ENCODE assay signal across 8 mouse cellular contexts in the genomic region with DNA sequence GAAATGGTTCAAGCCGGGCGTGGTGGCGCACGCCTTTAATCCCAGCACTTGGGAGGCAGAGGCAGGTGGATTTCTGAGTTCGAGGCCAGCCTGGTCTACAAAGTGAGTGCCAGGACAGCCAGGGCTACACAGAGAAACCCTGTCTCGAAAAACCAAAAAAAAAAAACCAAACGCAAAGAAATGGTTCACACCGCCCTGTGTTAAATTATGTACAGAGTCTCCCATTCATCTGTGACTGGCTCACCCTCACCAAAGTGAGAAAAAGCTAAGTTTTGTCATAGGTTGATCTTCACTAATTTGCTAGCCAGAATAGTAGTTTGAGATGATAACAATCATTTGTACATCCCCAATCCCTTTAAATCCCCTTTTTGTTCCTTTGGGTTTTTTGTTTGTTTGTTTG. TPM values are rescaled to one million over a fixed set of nuclear protein-coding genes. Genes with fewer than 3 reads are reported as not detected.
DNase-seq lines count a peak whose midpoint lies in the region; ATAC-seq and TF ChIP-seq lines count a peak whose summit lies in the region.
"Not testable (repeated sequence)": the region's sequence is repeated elsewhere in the genome, so short reads cannot be mapped to it uniquely, and the experiment has no call there.

No protein-coding gene starts in this region.

- H3K9ac ChIP-seq in heart, embryonic 11.5 days (ENCODE audit: low read depth, low read length): peak overlapping the region; percentile 96
- H3K9ac ChIP-seq in hindbrain, embryonic 16.5 days (ENCODE audit: low read depth, low read length): peak overlapping the region; percentile 85
- peak overlapping the region; percentile 77 for H3K9ac ChIP-seq in liver, postnatal 0 days (replicated peaks)
- peak overlapping the region; percentile 74 for H3K9ac ChIP-seq in midbrain, embryonic 15.5 days
- peak overlapping the region; percentile 85; the same call in 1 of the 2 replicates for H3K9ac ChIP-seq in stomach, embryonic 15.5 days

- not testable (repeated sequence) for H3K9me3 ChIP-seq in G1E (replicated peaks); heart, embryonic 11.5 days (replicated peaks; ENCODE audit: control insufficient read depth, low read length); hindbrain, embryonic 16.5 days (ENCODE audit: control insufficient read depth, low read length); limb, embryonic 10.5 days (replicated peaks); liver, postnatal 0 days (ENCODE audit: low read length); midbrain, embryonic 15.5 days; stomach, embryonic 15.5 days

- peak overlapping the region; percentile 63 for H3K4me2 ChIP-seq in heart, embryonic 11.5 days
- H3K4me2 ChIP-seq in hindbrain, embryonic 16.5 days (ENCODE audit: low read length): peak overlapping the region; percentile 72
- peak overlapping the region; percentile 73 for H3K4me2 ChIP-seq in liver, postnatal 0 days (ENCODE audit: low read depth, low read length)
- peak overlapping the region; percentile 72 for H3K4me2 ChIP-seq in midbrain, embryonic 15.5 days
- H3K4me2 ChIP-seq in stomach, embryonic 15.5 days: peak overlapping the region; percentile 58

- H3K4me1 ChIP-seq in G1E (ENCODE audit: insufficient read depth, low read depth, low read length): peaks cover 65% of the 10 kb centered on the region
- not testable (repeated sequence) for H3K4me1 ChIP-seq in embryonic fibroblast, embryonic 13.5 days (ENCODE audit: control insufficient read depth, insufficient read depth, low read length)
- peaks cover 11% of the 10 kb centered on the region for H3K4me1 ChIP-seq in heart, embryonic 11.5 days (ENCODE audit: control insufficient read depth, insufficient read depth, low read length)
- H3K4me1 ChIP-seq in hindbrain, embryonic 16.5 days (ENCODE audit: control insufficient read depth, insufficient read depth, low read depth, low read length): peaks cover 34% of the 10 kb centered on the region
- peaks cover 22% of the 10 kb centered on the region for H3K4me1 ChIP-seq in limb, embryonic 10.5 days
- peaks cover 25% of the 10 kb centered on the region for H3K4me1 ChIP-seq in liver, postnatal 0 days (ENCODE audit: insufficient read depth)
- peaks cover 58% of the 10 kb centered on the region for H3K4me1 ChIP-seq in midbrain, embryonic 15.5 days
- peaks cover 18% of the 10 kb centered on the region for H3K4me1 ChIP-seq in stomach, embryonic 15.5 days

- peaks cover 35% of the 10 kb centered on the region for H3K36me3 ChIP-seq in G1E (replicated peaks)
- not testable (repeated sequence) for H3K36me3 ChIP-seq in heart, embryonic 11.5 days (ENCODE audit: control insufficient read depth, insufficient read depth, low read length); hindbrain, embryonic 16.5 days (ENCODE audit: control insufficient read depth, insufficient read depth, low read length); liver, postnatal 0 days (replicated peaks; ENCODE audit: insufficient read depth, low read length); midbrain, embryonic 15.5 days (replicated peaks); stomach, embryonic 15.5 days
- peaks cover 37% of the 10 kb centered on the region for H3K36me3 ChIP-seq in limb, embryonic 10.5 days

- not testable (repeated sequence) for H3K27me3 ChIP-seq in G1E (ENCODE audit: insufficient read depth, low read length); heart, embryonic 11.5 days (ENCODE audit: control insufficient read depth, insufficient read depth, low read length); hindbrain, embryonic 16.5 days (replicated peaks; ENCODE audit: control insufficient read depth, insufficient read depth, low read length); limb, embryonic 10.5 days (ENCODE audit: low read depth, poor library complexity, severe bottlenecking); liver, postnatal 0 days (ENCODE audit: insufficient read depth, low read length); midbrain, embryonic 15.5 days (replicated peaks); stomach, embryonic 15.5 days (replicated peaks)

- TF ChIP-seq CTCF in G1E (IDR thresholded peaks at IDR 0.05; ENCODE audit: low read depth, low read length); embryonic fibroblast, embryonic 13.5 days (IDR thresholded peaks at IDR 0.05; ENCODE audit: borderline replicate concordance, insufficient read depth, low read length); liver, postnatal 0 days (IDR thresholded peaks at IDR 0.05; ENCODE audit: low read depth): not testable (repeated sequence)

- H3K4me3 ChIP-seq in G1E (ENCODE audit: low read depth, low read length): peak overlapping the region; percentile 92
- peak overlapping the region; percentile 77 for H3K4me3 ChIP-seq in embryonic fibroblast, embryonic 13.5 days (ENCODE audit: insufficient read depth, low read length)
- peak overlapping the region; percentile 81 for H3K4me3 ChIP-seq in heart, embryonic 11.5 days (ENCODE audit: low read depth, low read length)
- peak overlapping the region; percentile 56 for H3K4me3 ChIP-seq in hindbrain, embryonic 16.5 days (ENCODE audit: low read length)
- H3K4me3 ChIP-seq in limb, embryonic 10.5 days: peak overlapping the region; percentile 75
- H3K4me3 ChIP-seq in liver, postnatal 0 days (ENCODE audit: low read depth, low read length): peak overlapping the region; percentile 83
- peak overlapping the region; percentile 66 for H3K4me3 ChIP-seq in midbrain, embryonic 15.5 days
- peak overlapping the region; percentile 90 for H3K4me3 ChIP-seq in stomach, embryonic 15.5 days (replicated peaks)

- not testable (repeated sequence) for DNase-seq in G1E (ENCODE audit: low spot score); limb, embryonic 10.5 days (ENCODE audit: low spot score); liver, postnatal 0 days

- H3K27ac ChIP-seq in embryonic fibroblast, embryonic 13.5 days (ENCODE audit: insufficient read depth, low read length): not testable (repeated sequence)
- H3K27ac ChIP-seq in heart, embryonic 11.5 days (ENCODE audit: low read depth, low read length): peak overlapping the region; percentile 87
- H3K27ac ChIP-seq in hindbrain, embryonic 16.5 days (ENCODE audit: low read depth, low read length): peak overlapping the region; percentile 87
- peak overlapping the region; percentile 95 for H3K27ac ChIP-seq in limb, embryonic 10.5 days
- H3K27ac ChIP-seq in liver, postnatal 0 days (ENCODE audit: low read depth): peak overlapping the region; percentile 87
- peak overlapping the region; percentile 85 for H3K27ac ChIP-seq in midbrain, embryonic 15.5 days
- peak overlapping the region; percentile 95 for H3K27ac ChIP-seq in stomach, embryonic 15.5 days

- ATAC-seq in G1E (ENCODE audit: extremely low read depth, insufficient number of reproducible peaks, low FRiP score, poor library complexity, severe bottlenecking); heart, embryonic 11.5 days (replicated peaks; ENCODE audit: insufficient number of reproducible peaks, low FRiP score, low TSS enrichment); hindbrain, embryonic 16.5 days; liver, postnatal 0 days; midbrain, embryonic 15.5 days (replicated peaks); stomach, embryonic 15.5 days (ENCODE audit: insufficient read depth, low FRiP score, low read depth): not testable (repeated sequence)

- WGBS in heart, embryonic 11.5 days (ENCODE audit: insufficient replicate concordance): 8% methylated on average over 8 of the region's 8 CpGs
- 16% methylated on average over 8 of the region's 8 CpGs for WGBS in hindbrain, embryonic 16.5 days
- WGBS in limb, embryonic 10.5 days: 10% methylated on average over 8 of the region's 8 CpGs
- 7% methylated on average over 8 of the region's 8 CpGs for WGBS in liver, postnatal 0 days (ENCODE audit: insufficient replicate concordance)
- 11% methylated on average over 8 of the region's 8 CpGs for WGBS in midbrain, embryonic 15.5 days
- whole genome bisulfite sequencing in stomach, embryonic 15.5 days: 12% methylated on average over 8 of the region's 8 CpGs

- not testable (repeated sequence) for TF ChIP-seq EP300 in liver, postnatal 0 days (IDR thresholded peaks at IDR 0.05; ENCODE audit: low read depth)

- not testable (repeated sequence) for TF ChIP-seq POLR2A in embryonic fibroblast, embryonic 13.5 days (IDR thresholded peaks at IDR 0.05; ENCODE audit: low read depth, low read length)

RNA-seq across cellular contexts. Expression of a gene that starts 0.7 kb away (rescaled TPM):
- total RNA-seq in G1E (2014; fragmentation: Nextera tagmentation) (43.0 and 53.6 TPM in 2 replicates), G1E (2017) (135 and 152 TPM in 2 replicates)
- polyA plus RNA-seq in G1E (2012): 8.4 and 8.7 TPM in 2 replicates
- polyA plus RNA-seq in embryonic fibroblast, embryonic 13.5 days (2011; ENCODE audit: insufficient read length, low read depth, missing spikeins): 99.8 and 109 TPM in 2 replicates
- polyA plus RNA-seq in heart, embryonic 11.5 days (2014; fragmentation: Nextera tagmentation; extraction: Ambion mirVana): 221 and 230 TPM in 2 replicates
- polyA plus RNA-seq in hindbrain, embryonic 16.5 days (2015; fragmentation: Nextera tagmentation; extraction: Ambion mirVana): 148 and 163 TPM in 2 replicates
- 238 and 280 TPM in 2 replicates for polyA plus RNA-seq in limb, embryonic 10.5 days (2016; fragmentation: Nextera tagmentation; extraction: Ambion mirVana)
- 88.5 and 91.7 TPM in 2 replicates for polyA plus RNA-seq in liver, postnatal 0 days (2015; fragmentation: Nextera tagmentation; extraction: Ambion mirVana)
- polyA plus RNA-seq in midbrain, embryonic 15.5 days (2015; fragmentation: Nextera tagmentation; extraction: Ambion mirVana): 153 and 165 TPM in 2 replicates
- 192 and 202 TPM in 2 replicates for polyA plus RNA-seq in stomach, embryonic 15.5 days (2015; fragmentation: Nextera tagmentation; extraction: Ambion mirVana)

RNA-seq across cellular contexts. Expression of a gene that starts 3.9 kb away (rescaled TPM):
- 41.1 and 41.2 TPM in 2 replicates for total RNA-seq in G1E (2014; fragmentation: Nextera tagmentation)
- 16.7 and 19.1 TPM in 2 replicates for total RNA-seq in G1E (2017)
- polyA plus RNA-seq in G1E (2012): 31.5 and 35.7 TPM in 2 replicates
- polyA plus RNA-seq in embryonic fibroblast, embryonic 13.5 days (2011; ENCODE audit: insufficient read length, low read depth, missing spikeins): 125 and 130 TPM in 2 replicates
- polyA plus RNA-seq in heart, embryonic 11.5 days (2014; fragmentation: Nextera tagmentation; extraction: Ambion mirVana): 23.4 and 24.1 TPM in 2 replicates
- 36.1 and 42.2 TPM in 2 replicates for polyA plus RNA-seq in hindbrain, embryonic 16.5 days (2015; fragmentation: Nextera tagmentation; extraction: Ambion mirVana)
- polyA plus RNA-seq in limb, embryonic 10.5 days (2016; fragmentation: Nextera tagmentation; extraction: Ambion mirVana): 32.5 and 39.3 TPM in 2 replicates
- polyA plus RNA-seq in liver, postnatal 0 days (2015; fragmentation: Nextera tagmentation; extraction: Ambion mirVana): 5.3 and 6.4 TPM in 2 replicates
- 56.5 and 57.8 TPM in 2 replicates for polyA plus RNA-seq in midbrain, embryonic 15.5 days (2015; fragmentation: Nextera tagmentation; extraction: Ambion mirVana)
- 27.3 and 28.0 TPM in 2 replicates for polyA plus RNA-seq in stomach, embryonic 15.5 days (2015; fragmentation: Nextera tagmentation; extraction: Ambion mirVana)

RNA-seq across cellular contexts. Expression of a gene that starts 8.7 kb away (rescaled TPM):
- total RNA-seq in G1E (2014; fragmentation: Nextera tagmentation) (3.5 and 4.6 TPM in 2 replicates), G1E (2017) (7.8 and 8.3 TPM in 2 replicates)
- polyA plus RNA-seq in G1E (2012): 4.1 and 5.0 TPM in 2 replicates
- polyA plus RNA-seq in embryonic fibroblast, embryonic 13.5 days (2011; ENCODE audit: insufficient read length, low read depth, missing spikeins): 14.5 and 24.4 TPM in 2 replicates
- polyA plus RNA-seq in heart, embryonic 11.5 days (2014; fragmentation: Nextera tagmentation; extraction: Ambion mirVana): 13.4 and 18.8 TPM in 2 replicates
- 29.1 and 30.1 TPM in 2 replicates for polyA plus RNA-seq in hindbrain, embryonic 16.5 days (2015; fragmentation: Nextera tagmentation; extraction: Ambion mirVana)
- polyA plus RNA-seq in limb, embryonic 10.5 days (2016; fragmentation: Nextera tagmentation; extraction: Ambion mirVana): 18.2 and 20.4 TPM in 2 replicates
- polyA plus RNA-seq in liver, postnatal 0 days (2015; fragmentation: Nextera tagmentation; extraction: Ambion mirVana): 4.4 and 5.1 TPM in 2 replicates
- 30.0 and 30.7 TPM in 2 replicates for polyA plus RNA-seq in midbrain, embryonic 15.5 days (2015; fragmentation: Nextera tagmentation; extraction: Ambion mirVana)
- polyA plus RNA-seq in stomach, embryonic 15.5 days (2015; fragmentation: Nextera tagmentation; extraction: Ambion mirVana): 27.1 and 28.5 TPM in 2 replicates

RNA-seq across cellular contexts. Expression of a gene that starts 29.4 kb away (rescaled TPM):
- total RNA-seq in G1E (2014; fragmentation: Nextera tagmentation) (119 and 126 TPM in 2 replicates), G1E (2017) (88.4 and 101 TPM in 2 replicates)
- polyA plus RNA-seq in G1E (2012): 255 and 271 TPM in 2 replicates
- 85.1 and 91.8 TPM in 2 replicates for polyA plus RNA-seq in embryonic fibroblast, embryonic 13.5 days (2011; ENCODE audit: insufficient read length, low read depth, missing spikeins)
- 78.1 and 84.6 TPM in 2 replicates for polyA plus RNA-seq in heart, embryonic 11.5 days (2014; fragmentation: Nextera tagmentation; extraction: Ambion mirVana)
- polyA plus RNA-seq in hindbrain, embryonic 16.5 days (2015; fragmentation: Nextera tagmentation; extraction: Ambion mirVana): 80.6 and 103 TPM in 2 replicates
- 113 and 122 TPM in 2 replicates for polyA plus RNA-seq in limb, embryonic 10.5 days (2016; fragmentation: Nextera tagmentation; extraction: Ambion mirVana)
- polyA plus RNA-seq in liver, postnatal 0 days (2015; fragmentation: Nextera tagmentation; extraction: Ambion mirVana): 30.8 and 31.3 TPM in 2 replicates
- 97.2 and 101 TPM in 2 replicates for polyA plus RNA-seq in midbrain, embryonic 15.5 days (2015; fragmentation: Nextera tagmentation; extraction: Ambion mirVana)
- 81.1 and 90.2 TPM in 2 replicates for polyA plus RNA-seq in stomach, embryonic 15.5 days (2015; fragmentation: Nextera tagmentation; extraction: Ambion mirVana)

RNA-seq across cellular contexts. Expression of a gene that starts 30.9 kb away (rescaled TPM):
- total RNA-seq in G1E (2014; fragmentation: Nextera tagmentation): 195 and 204 TPM in 2 replicates
- 227 and 232 TPM in 2 replicates for total RNA-seq in G1E (2017)
- 61.4 and 72.2 TPM in 2 replicates for polyA plus RNA-seq in G1E (2012)
- polyA plus RNA-seq in embryonic fibroblast, embryonic 13.5 days (2011; ENCODE audit: insufficient read length, low read depth, missing spikeins): 27.3 and 32.0 TPM in 2 replicates
- polyA plus RNA-seq in heart, embryonic 11.5 days (2014; fragmentation: Nextera tagmentation; extraction: Ambion mirVana): 18.7 and 19.1 TPM in 2 replicates
- polyA plus RNA-seq in hindbrain, embryonic 16.5 days (2015; fragmentation: Nextera tagmentation; extraction: Ambion mirVana): 16.7 and 20.8 TPM in 2 replicates
- polyA plus RNA-seq in limb, embryonic 10.5 days (2016; fragmentation: Nextera tagmentation; extraction: Ambion mirVana): 27.9 and 29.2 TPM in 2 replicates
- 11.7 and 12.6 TPM in 2 replicates for polyA plus RNA-seq in liver, postnatal 0 days (2015; fragmentation: Nextera tagmentation; extraction: Ambion mirVana)
- 19.4 and 19.9 TPM in 2 replicates for polyA plus RNA-seq in midbrain, embryonic 15.5 days (2015; fragmentation: Nextera tagmentation; extraction: Ambion mirVana)
- 22.3 and 25.5 TPM in 2 replicates for polyA plus RNA-seq in stomach, embryonic 15.5 days (2015; fragmentation: Nextera tagmentation; extraction: Ambion mirVana)
